Comparison of ENCODE assay signal across 8 mouse cellular contexts in the genomic region with DNA sequence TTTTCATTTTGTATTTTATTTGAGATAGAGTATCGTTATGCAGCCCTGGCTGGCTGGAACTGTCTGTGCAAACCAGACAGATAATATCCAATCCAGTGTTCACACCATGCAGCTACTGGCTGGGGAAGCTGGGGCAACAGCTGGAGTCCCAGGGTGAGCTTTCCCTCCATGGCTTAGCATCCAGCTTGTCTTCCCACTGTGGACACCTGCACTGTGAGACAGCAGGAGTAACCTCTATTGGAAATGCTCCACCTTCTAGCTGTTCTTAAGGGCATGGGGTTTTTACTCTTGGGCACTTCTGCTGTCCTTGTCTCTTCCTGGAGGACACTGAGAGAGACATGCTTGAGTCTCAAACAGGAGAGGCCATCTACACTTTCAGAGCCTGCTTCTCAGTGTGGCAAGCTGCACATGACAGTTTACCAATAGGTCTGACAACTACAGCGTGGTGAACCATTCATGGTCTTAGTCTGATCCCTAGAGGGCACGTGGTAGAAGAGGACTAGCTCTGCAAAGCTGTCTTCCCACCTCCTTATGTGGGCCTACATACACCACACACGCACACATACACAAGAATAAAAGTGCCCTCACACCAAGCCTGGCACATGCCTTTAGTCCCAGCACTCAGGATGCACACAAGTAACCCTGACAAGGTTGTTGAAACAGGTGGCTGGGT. TPM values are rescaled to one million over a fixed set of nuclear protein-coding genes. Genes with fewer than 3 reads are reported as not detected.
A peak's percentile ranks its signal among the peaks of the same experiment; 100 is the strongest.
DNase-seq lines count a peak whose midpoint lies in the region; ATAC-seq and TF ChIP-seq lines count a peak whose summit lies in the region.

No protein-coding gene starts in this region.

- H3K4me1 ChIP-seq in heart, adult 2 months (ENCODE audit: control insufficient read depth, insufficient read depth, low read length), result peaks cover 3% of the 10 kb centered on the region
- peaks cover 0 to 4% of the 10 kb centered on the region in 2 experiments; a peak in 1 of 4 replicates for H3K4me1 ChIP-seq in ES-E14 (ENCODE audit: control insufficient read depth in 2 of 2, insufficient read depth in 2 of 2, low read length in 2 of 2, poor library complexity in 1 of 2)

- H3K79me2 ChIP-seq in heart, adult 2 months (replicated peaks; ENCODE audit: control insufficient read depth, insufficient read depth, low read length), result no peaks in the 10 kb centered on the region
- no peaks in the 10 kb centered on the region for H3K79me2 ChIP-seq in macrophage (ENCODE audit: inconsistent target)

- in situ Hi-C loops in ES-E14 (cut with MboI; ENCODE audit: low sequenced_read_pairs in 2 of 2, unreplicated experiment in 2 of 2), result no loop called here

- H3K36me3 ChIP-seq in heart, adult 2 months (ENCODE audit: control insufficient read depth, insufficient read depth, low read length), result no peaks in the 10 kb centered on the region
- H3K36me3 ChIP-seq in ES-E14 (ENCODE audit: control insufficient read depth, insufficient read depth, low read length, poor library complexity, severe bottlenecking) (peaks cover 34% of the 10 kb centered on the region), macrophage (ENCODE audit: inconsistent target) (peaks cover 7% of the 10 kb centered on the region)

- TF ChIP-seq POLR2A in heart, adult 2 months (IDR thresholded peaks at IDR 0.05; ENCODE audit: insufficient read depth, low read depth, low read length), result no peak

- no peak overlapping the region for H3K9ac ChIP-seq in heart, adult 2 months (ENCODE audit: low read depth, low read length)
- peak overlapping the region; percentile 54 for H3K9ac ChIP-seq in ES-E14 (ENCODE audit: insufficient read depth, low read depth, low read length, poor library complexity, severe bottlenecking)

- peak overlapping the region; percentile 94 for H3K4me3 ChIP-seq in heart, adult 2 months
- H3K4me3 ChIP-seq in ES-E14 (ENCODE audit: insufficient read depth in 1 of 2, low read depth in 1 of 2, low read length in 2 of 2, poor library complexity in 1 of 2, severe bottlenecking in 1 of 2) (peak overlapping the region; percentile 24 to 95), macrophage (ENCODE audit: inconsistent target) (peak overlapping the region; percentile 21; the same call in 1 of the 2 replicates)

- intact Hi-C loops in heart, adult 2 months (cut with DNase I), result loop anchor here (2.0 to 10.0 kb wide), 6 partner anchors 15 to 345 kb away; partner anchors contain the start of genes 9530077C05Rik, Ccdc151, Ecsit and Elof1
- intact Hi-C loops in heart, postnatal 36 days (cut with DNase I), result loop anchor here (2.0 to 10.0 kb wide), 3 partner anchors 15 to 325 kb away; partner anchors contain the start of genes Ecsit and Pigyl

- 52% methylated on average over 4 of the region's 4 CpGs for WGBS in heart, adult 2 months
- WGBS in macrophage (ENCODE audit: missing documents), result 76% methylated on average over 4 of the region's 4 CpGs

- no peak for TF ChIP-seq CTCF in heart, adult 2 months (IDR thresholded peaks at IDR 0.05)

- H3K9me3 ChIP-seq in ES-E14 (ENCODE audit: control insufficient read depth, insufficient read depth, low read depth, low read length), result no peaks in the 10 kb centered on the region

- 0 out of 2 replicates have a peak, but pooled peaks have one; percentile 0 for ATAC-seq in granulocyte monocyte progenitor cell, adult 5-6 weeks (replicated peaks; ENCODE audit: poor library complexity, severe bottlenecking)

- H3K27me3 ChIP-seq in heart, adult 2 months (ENCODE audit: control insufficient read depth, insufficient read depth, low read length), result no peaks in the 10 kb centered on the region

- TF ChIP-seq EP300 in heart, adult 2 months (IDR thresholded peaks at IDR 0.05; ENCODE audit: insufficient read depth, low read depth, low read length), result no peak

- H3K27ac ChIP-seq in heart, adult 2 months, result peak overlapping the region; percentile 97; the same call in 1 of the 2 replicates
- H3K27ac ChIP-seq in ES-E14 (ENCODE audit: insufficient read depth, low read depth, low read length, poor library complexity, severe bottlenecking) (no peak overlapping the region), macrophage (no peak overlapping the region)

- DNase-seq in heart, adult 2 months, result no peak
- no peak for DNase-seq in heart, postnatal 36 days
- DNase-seq in ES-E14 (ENCODE audit: low read depth, low spot score), result no peak
- DNase-seq in ovary, postnatal 36 days (ENCODE audit: low spot score), result no peak
- DNase-seq in right cerebral cortex, postnatal 36 days (ENCODE audit: low spot score in 2 of 2), result no peak
- no peak for DNase-seq in natural killer cell, adult 2 months (ENCODE audit: low spot score in 2 of 2)

TF ChIP-seq in ES-E14, 5 proteins besides CTCF, POLR2A, EP300 and RAD21:
- no peak for TF ChIP-seq HCFC1 (IDR thresholded peaks at IDR 0.05; ENCODE audit: borderline replicate concordance, insufficient read depth, low read length)
- no peak for TF ChIP-seq ZC3H11A (IDR thresholded peaks at IDR 0.05; ENCODE audit: borderline replicate concordance, low read depth, low read length)
- no peak for TF ChIP-seq ZNF384 (IDR thresholded peaks at IDR 0.05; ENCODE audit: low read depth, low read length)
- TF ChIP-seq CHD2 (IDR thresholded peaks at IDR 0.05; ENCODE audit: low read depth, low read length), result no peak
- no peak for TF ChIP-seq MAFK (IDR thresholded peaks at IDR 0.05; ENCODE audit: insufficient read depth, low read depth, low read length)

RNA-seq across cellular contexts. Expression of gene Gm49318, which starts 1.0 kb away (rescaled TPM):
- under 1 TPM in 1 of 2 experiments, not detected in 1; 0.52 TPM for total RNA-seq in heart, adult 2 months (2021)
- not detected in 2 replicates for polyA plus RNA-seq in heart, adult 2 months (2012; rRNA removed)
- total RNA-seq in heart, postnatal 36 days (2021), result not detected
- total RNA-seq in ES-E14 (2012; rRNA removed), result not detected in 2 replicates
- total RNA-seq in granulocyte monocyte progenitor cell, adult 5-6 weeks (2014; fragmentation: Nextera tagmentation), result not detected in 2 replicates
- not detected in 2 replicates for total RNA-seq in granulocyte monocyte progenitor cell, adult 5-6 weeks (2017)
- total RNA-seq in macrophage (2018; cell fraction: chromatin; rRNA removed), result not detected
- total RNA-seq in macrophage (2018; cell fraction: cytosol; rRNA removed), result not detected
- total RNA-seq in macrophage (2018; cell fraction: nucleus; rRNA removed), result not detected
- polyA plus RNA-seq in macrophage (2018), result not detected in 3 replicates

RNA-seq across cellular contexts. Expression of gene Zfp653, which starts 1.2 kb away (rescaled TPM):
- total RNA-seq in heart, adult 2 months (2021), result 1 to 10 TPM; 3.8 to 4.7 TPM
- polyA plus RNA-seq in heart, adult 2 months (2012; rRNA removed), result 8.7 and 9.5 TPM in 2 replicates
- 1 to 10 TPM; 4.4 to 5.2 TPM for total RNA-seq in heart, postnatal 36 days (2021)
- 10.9 and 14.3 TPM in 2 replicates for total RNA-seq in ES-E14 (2012; rRNA removed)
- 6.2 and 8.7 TPM in 2 replicates for total RNA-seq in granulocyte monocyte progenitor cell, adult 5-6 weeks (2014; fragmentation: Nextera tagmentation)
- total RNA-seq in granulocyte monocyte progenitor cell, adult 5-6 weeks (2017), result 5.8 and 9.3 TPM in 2 replicates
- 10 to 100 TPM; 25.7 to 52.4 (median 35.6) TPM for total RNA-seq in macrophage (2018; cell fraction: chromatin; rRNA removed)
- total RNA-seq in macrophage (2018; cell fraction: cytosol; rRNA removed), result 1 to 10 TPM; 4.6 to 7.7 (median 6.1) TPM
- total RNA-seq in macrophage (2018; cell fraction: nucleus; rRNA removed), result 10 to 100 TPM; 12.6 to 37.1 (median 22.2) TPM
- polyA plus RNA-seq in macrophage (2018), result 4.3 to 7.0 TPM (median 5.2 TPM) in 3 replicates

RNA-seq across cellular contexts. Expression of gene Ecsit, which starts 15.2 kb away (rescaled TPM):
- 100 to 1,000 TPM in 1 of 2 experiments, 10 to 100 TPM in 1; 92.5 to 106 TPM for total RNA-seq in heart, adult 2 months (2021)
- 166 and 169 TPM in 2 replicates for polyA plus RNA-seq in heart, adult 2 months (2012; rRNA removed)
- total RNA-seq in heart, postnatal 36 days (2021), result 100 to 1,000 TPM; 103 to 106 TPM
- total RNA-seq in ES-E14 (2012; rRNA removed), result 37.5 and 38.2 TPM in 2 replicates
- total RNA-seq in granulocyte monocyte progenitor cell, adult 5-6 weeks (2014; fragmentation: Nextera tagmentation), result 21.1 and 29.5 TPM in 2 replicates
- total RNA-seq in granulocyte monocyte progenitor cell, adult 5-6 weeks (2017), result 28.2 and 30.3 TPM in 2 replicates
- 10 to 100 TPM in 11 of 26 experiments, 1 to 10 TPM in 15; 3.1 to 19.1 (median 7.6) TPM for total RNA-seq in macrophage (2018; cell fraction: chromatin; rRNA removed)
- 10 to 100 TPM in 22 of 26 experiments, 1 to 10 TPM in 4; 6.9 to 17.7 (median 12.1) TPM for total RNA-seq in macrophage (2018; cell fraction: cytosol; rRNA removed)
- 10 to 100 TPM in 7 of 26 experiments, 1 to 10 TPM in 19; 2.4 to 23.3 (median 6.5) TPM for total RNA-seq in macrophage (2018; cell fraction: nucleus; rRNA removed)
- polyA plus RNA-seq in macrophage (2018), result 8.1 to 14.7 TPM (median 10.0 TPM) in 3 replicates

RNA-seq across cellular contexts. Expression of gene Elavl3, which starts 18.2 kb away (rescaled TPM):
- under 1 TPM; 0.08 to 0.09 TPM for total RNA-seq in heart, adult 2 months (2021)
- 0.09 and 0.10 TPM in 2 replicates for polyA plus RNA-seq in heart, adult 2 months (2012; rRNA removed)
- total RNA-seq in heart, postnatal 36 days (2021), result under 1 TPM; 0.05 to 0.11 TPM
- 2.6 and 5.0 TPM in 2 replicates for total RNA-seq in ES-E14 (2012; rRNA removed)
- total RNA-seq in granulocyte monocyte progenitor cell, adult 5-6 weeks (2014; fragmentation: Nextera tagmentation), result not detected in 2 replicates
- total RNA-seq in granulocyte monocyte progenitor cell, adult 5-6 weeks (2017), result 0.31 TPM in 1 of 2 replicates, not detected in the other
- under 1 TPM in 1 of 26 experiments, not detected in 25; 0.28 TPM for total RNA-seq in macrophage (2018; cell fraction: chromatin; rRNA removed)
- total RNA-seq in macrophage (2018; cell fraction: cytosol; rRNA removed), result not detected
- under 1 TPM in 1 of 26 experiments, not detected in 25; 0.51 TPM for total RNA-seq in macrophage (2018; cell fraction: nucleus; rRNA removed)
- polyA plus RNA-seq in macrophage (2018), result not detected in 3 replicates

RNA-seq across cellular contexts. Expression of gene Cnn1, which starts 29.0 kb away (rescaled TPM):
- 1 to 10 TPM; 8.4 to 8.6 TPM for total RNA-seq in heart, adult 2 months (2021)
- polyA plus RNA-seq in heart, adult 2 months (2012; rRNA removed), result 15.4 and 26.5 TPM in 2 replicates
- 1 to 10 TPM; 7.3 to 8.8 TPM for total RNA-seq in heart, postnatal 36 days (2021)
- total RNA-seq in ES-E14 (2012; rRNA removed), result 14.0 and 25.6 TPM in 2 replicates
- total RNA-seq in granulocyte monocyte progenitor cell, adult 5-6 weeks (2014; fragmentation: Nextera tagmentation), result not detected in 2 replicates
- total RNA-seq in granulocyte monocyte progenitor cell, adult 5-6 weeks (2017), result not detected in 2 replicates
- 1 to 10 TPM in 1 of 26 experiments, not detected in 25; 4.1 TPM for total RNA-seq in macrophage (2018; cell fraction: chromatin; rRNA removed)
- not detected for total RNA-seq in macrophage (2018; cell fraction: cytosol; rRNA removed)
- total RNA-seq in macrophage (2018; cell fraction: nucleus; rRNA removed), result not detected
- not detected in 3 replicates for polyA plus RNA-seq in macrophage (2018)

Comparison
In these comparisons a context has a peak if more than half of its experiments do, and no peak if none do; other contexts are left out.
1. H3K4me3 ChIP-seq: peak in every context shown above with its lines; median percentile 94 in heart, adult 2 months; 60 in ES-E14; 21 in macrophage.